Mouse (Mus musculus) adrenal gland, adult 8-10 months (tissue): ENCODE measurements at regions not wholly inside any gene's neighbourhood (a gene's known extent, or its start where the extent isn't known, plus 50 kb on each side); places are given as distances from the start of the nearest gene placed in this dataset.

Source experiments
- DNase-seq: peaks from one replicate; pipeline ENCODE4 v3.0.0; 2022

- DNase-seq: no peak
These were observed 194.9 kb upstream of the Gm10192 start for GRCm38 (mm10) chr4:97377593-97378542.

- no peak for DNase-seq
These were observed 177.5 kb upstream of the Gm10192 start for GRCm38 (mm10) chr4:97360473-97360872.

GRCm38 (mm10) chr4:97357958-97358357 is 175.0 kb upstream of the Gm10192 start:
- DNase-seq: no peak

GRCm38 (mm10) chr4:97346799-97347198 is 163.8 kb upstream of the Gm10192 start:
- no peak for DNase-seq

- DNase-seq: no peak
These were observed 161.4 kb upstream of the Gm10192 start for GRCm38 (mm10) chr4:97344335-97344734.

GRCm38 (mm10) chr4:97343378-97343777 is 160.4 kb upstream of the Gm10192 start:
- DNase-seq: no peak
